Comparison of ENCODE assay signal across 18 mouse cellular contexts in the genomic region with DNA sequence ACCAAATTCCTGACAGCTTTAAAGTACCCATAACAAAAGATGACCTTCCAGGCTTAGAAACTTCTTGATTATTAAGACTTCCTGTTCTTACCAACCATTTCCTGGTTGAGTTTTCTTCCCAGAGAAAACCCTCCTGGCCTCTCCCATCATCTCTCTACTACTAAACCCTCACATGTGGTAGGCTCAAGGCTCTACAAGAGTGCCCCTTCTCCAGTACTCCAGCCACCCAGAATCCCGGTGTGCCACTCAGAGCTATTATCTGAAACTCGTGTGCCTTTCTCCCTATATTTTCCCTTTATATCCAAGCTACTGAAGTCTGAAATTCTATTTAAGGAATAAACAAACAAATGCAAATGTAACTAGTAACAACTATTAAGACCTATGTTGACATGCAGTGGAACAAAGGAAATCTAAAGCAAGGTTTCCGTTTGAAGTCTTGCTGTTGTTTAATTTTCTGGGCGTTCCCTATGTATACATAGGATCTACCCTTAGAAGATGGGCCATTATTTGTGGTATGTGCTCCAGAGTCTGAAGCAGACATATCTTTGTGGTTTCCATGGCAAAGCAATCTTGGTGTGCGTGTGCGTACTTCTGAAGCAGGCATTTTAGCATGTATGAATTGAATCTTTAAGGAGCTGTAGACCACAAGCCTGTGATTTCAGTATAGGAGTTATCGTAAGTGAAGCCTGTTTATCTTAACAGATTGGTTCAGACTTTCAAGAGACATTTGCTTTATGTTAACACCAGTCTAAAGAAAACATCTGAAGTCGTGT.
A peak's percentile ranks its signal among the peaks of the same experiment; 100 is the strongest.
DNase-seq lines count a peak whose midpoint lies in the region; ATAC-seq and TF ChIP-seq lines count a peak whose summit lies in the region.
"Had no signal": no experiment of that assay in that cellular context is flagged by ENCODE, and none has a peak within 500 bp of the region (broad histone marks: within the 10 kb centered on the region; RNA-seq: fewer than 3 reads in every experiment).

No protein-coding gene starts in this region.

- no peak overlapping the region for H3K4me3 ChIP-seq in heart, embryonic 13.5 days
- H3K4me3 ChIP-seq in lung, embryonic 15.5 days, result no peak overlapping the region
- H3K4me3 ChIP-seq in embryonic facial prominence, embryonic 13.5 days, result no peak overlapping the region
- no peak overlapping the region for H3K4me3 ChIP-seq in intestine, postnatal 0 days (ENCODE audit: low read depth, low read length)
- H3K4me3 ChIP-seq in hindbrain, embryonic 13.5 days, result no peak overlapping the region
- H3K4me3 ChIP-seq: heart, adult 2 months; limb, embryonic 13.5 days; neural tube, embryonic 15.5 days had no signal

- H3K4me2 ChIP-seq in heart, embryonic 13.5 days, result peak overlapping the region; percentile 30
- peak overlapping the region; percentile 39; the same call in 1 of the 2 replicates for H3K4me2 ChIP-seq in lung, embryonic 15.5 days
- H3K4me2 ChIP-seq in embryonic facial prominence, embryonic 13.5 days, result no peak overlapping the region
- no peak overlapping the region for H3K4me2 ChIP-seq in intestine, postnatal 0 days (replicated peaks; ENCODE audit: low read depth)
- H3K4me2 ChIP-seq in hindbrain, embryonic 13.5 days, result no peak overlapping the region
- H3K4me2 ChIP-seq: neural tube, embryonic 15.5 days had no signal

- H3K36me3 ChIP-seq in heart, embryonic 13.5 days, result no peaks in the 10 kb centered on the region
- no peaks in the 10 kb centered on the region for H3K36me3 ChIP-seq in lung, embryonic 15.5 days
- H3K36me3 ChIP-seq in embryonic facial prominence, embryonic 13.5 days, result no peaks in the 10 kb centered on the region
- no peaks in the 10 kb centered on the region for H3K36me3 ChIP-seq in intestine, postnatal 0 days (ENCODE audit: control insufficient read depth, insufficient read depth)
- H3K36me3 ChIP-seq in hindbrain, embryonic 13.5 days, result no peaks in the 10 kb centered on the region
- H3K36me3 ChIP-seq: limb, embryonic 13.5 days; neural tube, embryonic 15.5 days had no signal

- intact Hi-C loops in heart, postnatal 14 days (cut with DNase I), result loop anchor here (10.0 kb wide), 1 partner anchor 146 kb away; no protein-coding TSS in a partner anchor

- peak overlapping the region; percentile 46; the same call in 1 of the 2 replicates for H3K27ac ChIP-seq in heart, embryonic 13.5 days (replicated peaks)
- peak overlapping the region; percentile 62 for H3K27ac ChIP-seq in lung, embryonic 15.5 days
- peak overlapping the region; percentile 81 for H3K27ac ChIP-seq in embryonic facial prominence, embryonic 13.5 days
- H3K27ac ChIP-seq in intestine, postnatal 0 days (ENCODE audit: low read depth, low read length), result 0 out of 2 replicates have a peak overlapping the region, but pooled peaks have one; percentile 37
- H3K27ac ChIP-seq in hindbrain, embryonic 13.5 days, result no peak overlapping the region
- H3K27ac ChIP-seq: heart, adult 2 months; hindbrain, postnatal 0 days; limb, embryonic 13.5 days; neural tube, embryonic 15.5 days had no signal

- peaks cover 12% of the 10 kb centered on the region for H3K4me1 ChIP-seq in heart, embryonic 13.5 days
- peaks cover 21% of the 10 kb centered on the region for H3K4me1 ChIP-seq in lung, embryonic 15.5 days
- peaks cover 14% of the 10 kb centered on the region for H3K4me1 ChIP-seq in embryonic facial prominence, embryonic 13.5 days
- no peaks in the 10 kb centered on the region for H3K4me1 ChIP-seq in intestine, postnatal 0 days (replicated peaks; ENCODE audit: control insufficient read depth, insufficient read depth, low read length)
- H3K4me1 ChIP-seq in hindbrain, embryonic 13.5 days (replicated peaks), result no peaks in the 10 kb centered on the region

- H3K9me3 ChIP-seq in heart, embryonic 13.5 days, result no peaks in the 10 kb centered on the region
- H3K9me3 ChIP-seq in lung, embryonic 15.5 days, result no peaks in the 10 kb centered on the region
- no peaks in the 10 kb centered on the region for H3K9me3 ChIP-seq in embryonic facial prominence, embryonic 13.5 days
- H3K9me3 ChIP-seq in intestine, postnatal 0 days (ENCODE audit: control insufficient read depth), result no peaks in the 10 kb centered on the region
- no peaks in the 10 kb centered on the region for H3K9me3 ChIP-seq in hindbrain, embryonic 13.5 days
- H3K9me3 ChIP-seq: G1E; neural tube, embryonic 15.5 days had no signal

- no peak overlapping the region for H3K9ac ChIP-seq in heart, embryonic 13.5 days
- no peak overlapping the region for H3K9ac ChIP-seq in lung, embryonic 15.5 days
- no peak overlapping the region for H3K9ac ChIP-seq in embryonic facial prominence, embryonic 13.5 days
- H3K9ac ChIP-seq in intestine, postnatal 0 days (ENCODE audit: low read depth, low read length), result no peak overlapping the region
- H3K9ac ChIP-seq in hindbrain, embryonic 13.5 days, result no peak overlapping the region
- H3K9ac ChIP-seq: limb, embryonic 13.5 days; liver, postnatal 0 days; neural tube, embryonic 15.5 days had no signal

- 66% methylated on average over 8 of the region's 8 CpGs for WGBS in heart, embryonic 13.5 days
- WGBS in lung, embryonic 15.5 days, result 21% methylated on average over 8 of the region's 8 CpGs
- 48% methylated on average over 8 of the region's 8 CpGs for WGBS in embryonic facial prominence, embryonic 13.5 days
- 32% methylated on average over 8 of the region's 8 CpGs for WGBS in intestine, postnatal 0 days
- 80% methylated on average over 8 of the region's 8 CpGs for WGBS in hindbrain, embryonic 13.5 days

- no peak for ATAC-seq in heart, embryonic 13.5 days (ENCODE audit: extremely low read depth, insufficient number of reproducible peaks, low FRiP score, low TSS enrichment)
- no peak for ATAC-seq in lung, embryonic 15.5 days (ENCODE audit: borderline replicate concordance, extremely low read depth, low FRiP score, low TSS enrichment)
- no peak for ATAC-seq in embryonic facial prominence, embryonic 13.5 days (ENCODE audit: insufficient number of reproducible peaks, insufficient read depth, low FRiP score, low TSS enrichment, low read depth)
- no peak for ATAC-seq in intestine, postnatal 0 days
- no peak for ATAC-seq in hindbrain, embryonic 13.5 days (ENCODE audit: low FRiP score)
- ATAC-seq: hindbrain, postnatal 0 days; liver, postnatal 0 days had no signal

- no peak for TF ChIP-seq CTCF in intestine, postnatal 0 days (IDR thresholded peaks at IDR 0.05; ENCODE audit: low read depth)

- DNase-seq in heart, postnatal 14 days, result no peak
- DNase-seq in lung, postnatal 36 days, result no peak
- DNase-seq in thymus, postnatal 36 days, result no peak
- DNase-seq: adrenal gland, adult 2 months; cerebellum, adult 2 months; heart, adult 2 months; heart, postnatal 10 days; liver, postnatal 0 days; thymus, postnatal 25 days had no signal

- no peaks in the 10 kb centered on the region for H3K27me3 ChIP-seq in heart, embryonic 13.5 days (replicated peaks)
- no peaks in the 10 kb centered on the region for H3K27me3 ChIP-seq in lung, embryonic 15.5 days
- H3K27me3 ChIP-seq in embryonic facial prominence, embryonic 13.5 days, result no peaks in the 10 kb centered on the region
- no peaks in the 10 kb centered on the region for H3K27me3 ChIP-seq in intestine, postnatal 0 days (replicated peaks; ENCODE audit: control insufficient read depth, insufficient read depth, low read length)
- H3K27me3 ChIP-seq in hindbrain, embryonic 13.5 days, result no peaks in the 10 kb centered on the region
- H3K27me3 ChIP-seq: limb, embryonic 13.5 days; neural tube, embryonic 15.5 days had no signal

Comparison
In these comparisons a context has a peak if more than half of its experiments do, and no peak if none do; other contexts are left out.
1. H3K4me2 ChIP-seq: peak in heart, embryonic 13.5 days (single experiment) and lung, embryonic 15.5 days (single experiment); none in embryonic facial prominence, embryonic 13.5 days (single experiment), intestine, postnatal 0 days (single experiment) and hindbrain, embryonic 13.5 days (single experiment).